Mouse (Mus musculus) kidney, postnatal 36 days (tissue): ENCODE measurements around the gene H2-M11.

ENCODE experiments used
- DNase-seq, 2 experiments: peaks; one replicate each; pipeline ENCODE4 v3.0.0; 2021 to 2022; ENCODE audit warnings: mixed read lengths in 2 of 2

Gene H2-M11

GRCm38 (mm10) chr17:36546775-36547174 lies at the start of gene H2-M11:
TSS of gene H2-M11 (plus strand) at chr17:36547075.
- no peak for DNase-seq

GRCm38 (mm10) chr17:36500435-36500834 lies 46.4 kb upstream of the H2-M11 start:
- no peak for DNase-seq

DNA sequence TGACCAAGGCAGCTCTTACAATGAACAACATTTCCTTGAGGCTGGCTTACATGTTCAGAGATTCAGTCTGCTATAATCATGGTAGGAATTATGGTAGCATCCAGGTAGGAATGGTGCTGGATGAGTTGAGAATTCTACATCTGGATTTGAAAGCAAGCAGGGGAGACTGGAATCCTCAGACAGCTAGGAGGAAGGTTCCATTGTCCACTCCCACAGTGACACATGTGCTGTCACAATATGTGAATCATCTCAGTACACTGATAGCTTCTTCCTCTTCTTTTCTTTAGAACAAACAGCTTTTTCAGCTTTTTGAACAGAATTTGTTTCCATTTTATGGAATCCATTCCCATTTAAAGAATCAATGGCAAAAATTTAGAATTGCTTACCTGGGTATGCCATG lies 43.0 kb upstream of the H2-M11 start:
- no peak for DNase-seq
